Mouse (Mus musculus) forebrain, postnatal 0 days (tissue): ENCODE data around the gene Adgrf5. TPM values are rescaled to one million over a fixed set of nuclear protein-coding genes. Genes with fewer than 3 reads are reported as not detected.

Source experiments
- ATAC-seq: fragments of 200-750 bp; cut with Nextera tagmentation; 2 replicates; pipeline ENCODE4 v1.8.0; 2017; ENCODE audit warnings: mild to moderate bottlenecking, moderate library complexity
- DNase-seq: peaks from one replicate; pipeline ENCODE4 v3.0.0-alpha.2; 2015
- H3K27ac ChIP-seq: fragments of 300-500 bp; sonication (generic); 2 replicates; pipeline ENCODE4 v1.5.1; 2014; ENCODE audit warnings: low read depth, mild to moderate bottlenecking, antibody characterized with exemption, low read length, moderate library complexity, mixed read lengths
- H3K27me3 ChIP-seq: fragments of 300-500 bp; sonication (generic); 2 replicates; pipeline ENCODE4 v1.6.1; 2014; ENCODE audit warnings: mild to moderate bottlenecking, low read length, mixed read lengths; ENCODE audit not compliant: insufficient read depth
- H3K36me3 ChIP-seq: fragments of 300-500 bp; sonication (generic); 2 replicates; pipeline ENCODE4 v1.6.1; 2014; ENCODE audit warnings: mild to moderate bottlenecking, moderate library complexity; ENCODE audit not compliant: insufficient read depth
- H3K4me1 ChIP-seq: fragments of 300-500 bp; sonication (generic); 2 replicates; pipeline ENCODE4 v1.6.1; 2014; ENCODE audit warnings: antibody characterized with exemption; ENCODE audit not compliant: insufficient read depth
- H3K4me2 ChIP-seq: fragments of 300-500 bp; sonication (generic); 2 replicates; pipeline ENCODE4 v1.6.1; 2014; ENCODE audit warnings: low read depth, mild to moderate bottlenecking, moderate library complexity
- H3K4me3 ChIP-seq: fragments of 300-500 bp; sonication (generic); 2 replicates; pipeline ENCODE4 v1.5.1; 2014; ENCODE audit warnings: low read depth, low read length, mixed read lengths
- H3K9ac ChIP-seq: fragments of 300-500 bp; sonication (generic); 2 replicates; pipeline ENCODE4 v1.6.1; 2014; ENCODE audit warnings: mild to moderate bottlenecking
- H3K9me3 ChIP-seq: fragments of 300-500 bp; sonication (generic); 2 replicates; pipeline ENCODE4 v1.6.1; 2016; ENCODE audit warnings: low read length
- CTCF ChIP-seq: sonication (generic); IDR thresholded peaks from 2 replicates; pipeline ENCODE4 v1.5.1; 2016; ENCODE audit warnings: antibody characterized with exemption, control low read depth, low read depth
- WGBS: fragments of 180-500 bp; shearing (Covaris S2); extraction: QIAGEN DNeasy Blood & Tissue Kit; methylation state at CpG from one replicate; pipeline ENCODE4 v1.1.7; 2014; 5-methylcytosine and 5-hydroxymethylcytosine counted together
- polyA plus RNA-seq: library from polyadenylated mRNA; unstranded; fragments of >200 nt; fragmentation: Nextera tagmentation; extraction: Ambion mirVana; gene quantifications from 2 replicates; pipeline ENCODE4 v1.2.1, GENCODE M21; 2015
- total RNA-seq: library from RNA; depleted of rRNA; stranded (reverse); fragments of >200 nt; gene quantifications from 2 replicates; pipeline ENCODE4 v1.2.3, GENCODE M21; 2014

The Adgrf5 gene
- total and polyA plus RNA-seq, 2 experiments from 2014 or later: 5.2 to 24.4 TPM

DNA sequence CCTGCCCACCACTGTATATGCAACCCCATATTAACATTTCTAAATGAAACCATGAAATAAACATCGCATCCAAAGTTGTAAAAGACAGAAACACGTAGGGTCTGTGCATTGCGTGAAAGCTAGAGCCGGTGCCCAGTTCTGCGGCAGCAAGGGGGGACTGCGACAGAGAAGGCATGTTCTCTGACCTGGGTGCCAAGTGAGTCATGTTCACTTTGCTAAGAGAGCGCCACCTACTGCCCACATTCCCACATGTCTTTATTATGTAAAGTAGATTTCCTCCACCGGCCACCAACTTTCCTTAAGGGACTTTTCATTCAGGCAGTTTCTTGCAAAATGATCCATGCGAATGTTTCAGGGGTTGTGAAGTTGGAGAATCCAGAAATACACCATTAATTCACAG is 98.3 kb downstream of the Adgrf5 start:
- Histone ChIP-seq H3K36me3 (no peaks in the 10 kb centered on the region), H3K27ac (no peak overlapping the region), H3K9ac (no peak overlapping the region), H3K9me3 (no peaks in the 10 kb centered on the region), H3K27me3 (no peaks in the 10 kb centered on the region), H3K4me2 (no peak overlapping the region), H3K4me1 (no peaks in the 10 kb centered on the region), H3K4me3 (no peak overlapping the region)
- ATAC-seq: peak; percentile 58
- TF ChIP-seq CTCF: peak; percentile 72
- WGBS: 7% methylated on average over 9 of the region's 9 CpGs
- DNase-seq: peak; percentile 77

DNA sequence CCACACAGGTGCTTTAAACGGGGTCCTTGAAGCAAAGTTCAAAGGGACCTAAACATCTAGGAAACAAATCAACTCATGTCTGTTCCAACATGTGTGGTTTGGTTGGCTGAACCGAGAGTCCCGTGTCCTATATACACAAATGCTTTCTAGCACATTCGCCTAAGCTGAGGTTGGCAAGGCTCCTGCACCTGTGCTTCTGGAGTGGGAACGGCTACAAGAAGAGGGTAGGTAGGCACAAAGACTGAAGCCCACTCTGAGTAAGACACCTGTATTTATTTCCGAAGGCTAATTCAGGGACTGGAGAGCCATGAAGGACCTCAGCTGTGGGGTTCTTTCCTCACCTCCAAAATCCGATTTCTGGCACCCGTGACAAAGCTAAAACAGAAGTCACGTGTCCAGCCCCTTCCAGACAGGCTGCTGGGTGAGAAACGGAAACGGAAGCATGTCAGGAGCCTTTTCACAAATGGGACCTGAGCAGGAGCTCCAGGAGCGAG is 99.5 kb downstream of the Adgrf5 start:
- DNase-seq (no peak), ATAC-seq (0 out of 2 replicates have a peak, but pooled peaks have one; percentile 8)
- Histone ChIP-seq H3K27ac (no peak overlapping the region), H3K9me3 (no peaks in the 10 kb centered on the region), H3K27me3 (no peaks in the 10 kb centered on the region), H3K9ac (no peak overlapping the region), H3K36me3 (no peaks in the 10 kb centered on the region), H3K4me1 (no peaks in the 10 kb centered on the region), H3K4me2 (no peak overlapping the region), H3K4me3 (no peak overlapping the region)
- WGBS: 74% methylated on average over 12 of the region's 12 CpGs
- TF ChIP-seq CTCF: no peak

GRCm38 (mm10) chr17:43460245-43461181 is 100.3 kb downstream of the Adgrf5 start:
- Histone ChIP-seq H3K4me1 (no peaks in the 10 kb centered on the region), H3K27me3 (no peaks in the 10 kb centered on the region), H3K27ac (no peak overlapping the region), H3K4me3 (peak overlapping the region; percentile 11; the same call in 1 of the 2 replicates), H3K36me3 (no peaks in the 10 kb centered on the region), H3K4me2 (peak overlapping the region; percentile 27; the same call in 1 of the 2 replicates), H3K9ac (no peak overlapping the region), H3K9me3 (no peaks in the 10 kb centered on the region)
- WGBS: 36% methylated on average over 19 of the region's 19 CpGs
- peak; percentile 98 for TF ChIP-seq CTCF
- ATAC-seq (peak; percentile 94), DNase-seq (peak; percentile 87)

DNA sequence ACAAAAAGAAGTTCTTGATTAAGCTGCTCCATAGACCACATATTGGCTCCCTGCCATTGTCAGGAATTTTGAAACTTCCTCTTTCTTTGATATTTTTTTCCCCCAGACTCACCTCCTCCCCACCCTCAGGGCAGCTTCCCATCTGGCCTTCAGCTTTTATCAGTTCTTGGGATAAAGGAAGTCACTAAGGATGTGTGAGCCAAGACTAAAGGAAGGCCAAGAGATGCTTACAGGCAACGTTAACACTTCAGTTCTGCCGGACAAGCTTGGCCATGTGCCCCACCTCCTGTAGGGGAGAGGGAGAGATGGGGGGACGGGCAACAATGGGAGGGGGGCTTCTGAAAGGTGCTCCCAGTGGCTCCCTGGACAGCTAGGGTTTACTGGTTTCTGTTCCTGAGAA is 109.8 kb downstream of the Adgrf5 start:
- WGBS: 37% methylated on average over 3 of the region's 3 CpGs
- no peaks in the 10 kb centered on the region for H3K9me3 ChIP-seq
- H3K9ac ChIP-seq: no peak overlapping the region
- H3K27ac ChIP-seq: no peak overlapping the region
- no peak for ATAC-seq
- no peak for TF ChIP-seq CTCF
- no peak overlapping the region for H3K4me2 ChIP-seq
- no peak for DNase-seq
- no peak overlapping the region for H3K4me3 ChIP-seq
- no peaks in the 10 kb centered on the region for H3K4me1 ChIP-seq
- H3K27me3 ChIP-seq: no peaks in the 10 kb centered on the region
- no peaks in the 10 kb centered on the region for H3K36me3 ChIP-seq

GRCm38 (mm10) chr17:43472558-43472957 is 112.3 kb downstream of the Adgrf5 start:
- DNase-seq: no peak
- WGBS: 82% methylated on average over 4 of the region's 4 CpGs

DNA sequence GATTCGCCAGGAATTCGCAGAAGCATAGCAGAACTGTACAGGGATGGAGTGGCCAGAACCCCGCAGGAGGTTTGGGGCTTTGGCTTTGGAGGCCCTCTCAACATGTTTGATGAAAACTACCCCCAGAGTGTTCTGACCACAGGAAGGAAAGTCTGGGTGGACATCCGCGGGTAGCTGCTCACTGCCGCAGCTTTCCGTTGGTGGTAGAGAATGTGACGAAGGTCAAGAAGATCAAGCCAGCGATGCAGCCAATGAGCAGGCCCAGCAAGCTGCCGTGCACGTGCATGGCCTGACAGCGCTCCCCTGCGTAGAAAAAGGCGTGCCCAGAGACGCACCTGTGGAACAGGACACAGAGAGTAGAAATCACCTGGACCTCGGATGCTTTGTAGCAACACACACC is 114.5 kb downstream of the Adgrf5 start:
- H3K9me3 ChIP-seq: no peaks in the 10 kb centered on the region
- DNase-seq: no peak
- TF ChIP-seq CTCF: no peak
- H3K36me3 ChIP-seq: no peaks in the 10 kb centered on the region
- H3K4me3 ChIP-seq: no peak overlapping the region
- ATAC-seq: no peak
- no peak overlapping the region for H3K27ac ChIP-seq
- H3K4me1 ChIP-seq: no peaks in the 10 kb centered on the region
- 93% methylated on average over 16 of the region's 16 CpGs for WGBS
- no peak overlapping the region for H3K4me2 ChIP-seq
- no peak overlapping the region for H3K9ac ChIP-seq
- H3K27me3 ChIP-seq: no peaks in the 10 kb centered on the region

More at GRCm38 (mm10) chr17:43472558-43472957, 112.3 kb downstream of the Adgrf5 start:
- no peak overlapping the region for H3K9ac ChIP-seq
- no peak for TF ChIP-seq CTCF
- ATAC-seq: no peak
- H3K27me3 ChIP-seq: no peaks in the 10 kb centered on the region
- no peaks in the 10 kb centered on the region for H3K4me1 ChIP-seq
- no peak overlapping the region for H3K4me3 ChIP-seq
- no peak overlapping the region for H3K27ac ChIP-seq
- H3K9me3 ChIP-seq: no peaks in the 10 kb centered on the region
- H3K4me2 ChIP-seq: no peak overlapping the region
- no peaks in the 10 kb centered on the region for H3K36me3 ChIP-seq

DNA sequence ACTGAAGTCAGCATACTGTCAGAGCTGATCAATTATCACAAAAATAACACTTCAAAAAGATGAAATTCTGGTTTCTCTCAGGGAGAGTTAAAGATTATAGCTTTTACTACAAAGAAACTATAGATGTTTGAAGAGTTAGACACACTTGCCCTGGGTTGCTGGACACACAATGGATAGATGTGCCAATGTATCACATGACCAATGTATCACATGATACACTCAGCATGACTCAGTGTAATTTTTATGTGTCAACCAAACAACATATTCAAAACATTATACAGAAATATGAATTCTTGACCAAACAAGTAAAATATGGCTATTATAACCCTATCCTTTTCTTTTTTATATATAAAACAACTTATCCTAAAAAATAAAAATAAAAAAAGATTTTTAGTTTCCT is 117.4 kb downstream of the Adgrf5 start:
- no peaks in the 10 kb centered on the region for H3K27me3 ChIP-seq
- H3K9me3 ChIP-seq: no peaks in the 10 kb centered on the region
- no peak overlapping the region for H3K4me3 ChIP-seq
- H3K9ac ChIP-seq: no peak overlapping the region
- H3K27ac ChIP-seq: no peak overlapping the region
- no peak overlapping the region for H3K4me2 ChIP-seq
- ATAC-seq (no peak), DNase-seq (no peak)
- H3K4me1 ChIP-seq: no peaks in the 10 kb centered on the region
- no peak for TF ChIP-seq CTCF
- H3K36me3 ChIP-seq: no peaks in the 10 kb centered on the region
